Mouse (Mus musculus) midbrain, embryonic 16.5 days (tissue): ENCODE measurements around the gene Gm3880. TPM values are rescaled to one million over a fixed set of nuclear protein-coding genes. Genes with fewer than 3 reads are reported as not detected.

ENCODE experiments used
- ATAC-seq: fragments of 200-750 bp; cut with Nextera tagmentation; 2 replicates; pipeline ENCODE4 v1.8.0; 2017; ENCODE audit warnings: moderate TSS enrichment
- H3K27ac ChIP-seq: fragments of 300-500 bp; sonication (generic); 2 replicates; pipeline ENCODE4 v1.5.1; 2014; ENCODE audit warnings: mild to moderate bottlenecking, low read length, mixed read lengths
- H3K27me3 ChIP-seq: fragments of 300-500 bp; sonication (generic); 2 replicates; pipeline ENCODE4 v1.6.1; 2014; ENCODE audit warnings: low read depth, low read length, mixed read lengths; ENCODE audit not compliant: control insufficient read depth, insufficient read depth
- H3K36me3 ChIP-seq: fragments of 300-500 bp; sonication (generic); 2 replicates; pipeline ENCODE4 v1.6.1; 2014; ENCODE audit warnings: mild to moderate bottlenecking, low read length, moderate library complexity, mixed read lengths; ENCODE audit not compliant: control insufficient read depth, insufficient read depth
- H3K4me1 ChIP-seq: fragments of 300-500 bp; sonication (generic); 2 replicates; pipeline ENCODE4 v1.6.1; 2014; ENCODE audit warnings: mild to moderate bottlenecking, low read length, mixed read lengths; ENCODE audit not compliant: control insufficient read depth, insufficient read depth
- H3K4me2 ChIP-seq: fragments of 300-500 bp; sonication (generic); 2 replicates; pipeline ENCODE4 v1.6.1; 2014; ENCODE audit warnings: mild to moderate bottlenecking, low read length, mixed read lengths
- H3K4me3 ChIP-seq: fragments of 300-500 bp; sonication (generic); 2 replicates; pipeline ENCODE4 v1.5.1; 2014; ENCODE audit warnings: low read depth, mild to moderate bottlenecking, low read length, moderate library complexity, mixed read lengths
- H3K9ac ChIP-seq: fragments of 300-500 bp; sonication (generic); 2 replicates; pipeline ENCODE4 v1.6.1; 2014; ENCODE audit warnings: low read depth, low read length, mixed read lengths
- H3K9me3 ChIP-seq: fragments of 300-500 bp; sonication (generic); replicated peaks from 2 replicates; pipeline ENCODE4 v1.6.1; 2014; ENCODE audit warnings: mild to moderate bottlenecking, low read length, mixed read lengths; ENCODE audit not compliant: control insufficient read depth, poor library complexity, severe bottlenecking
- WGBS: fragments of 180-500 bp; shearing (Covaris S2); extraction: QIAGEN DNeasy Blood & Tissue Kit; methylation state at CpG from one replicate; pipeline ENCODE4 v1.1.7; 2014; 5-methylcytosine and 5-hydroxymethylcytosine counted together
- polyA plus RNA-seq: library from polyadenylated mRNA; unstranded; fragments of >200 nt; fragmentation: Nextera tagmentation; extraction: Ambion mirVana; gene quantifications from 2 replicates; pipeline ENCODE4 v1.2.1, GENCODE M21; 2015

Gene Gm3880
- polyA plus RNA-seq, 1 experiment from 2014 or later, result not detected

- Histone ChIP-seq H3K9ac (no peak overlapping the region), H3K27ac (no peak overlapping the region), H3K9me3 (no peaks in the 10 kb centered on the region), H3K4me3 (no peak overlapping the region; the same call in 1 of the 2 replicates), H3K27me3 (peaks cover 9% of the 10 kb centered on the region; the same call in 1 of the 2 replicates), H3K4me2 (peak overlapping the region; percentile 65), H3K4me1 (no peaks in the 10 kb centered on the region), H3K36me3 (no peaks in the 10 kb centered on the region)
- 44% methylated on average over 6 of the region's 6 CpGs for WGBS
- ATAC-seq, result no peak
Observed at GRCm38 (mm10) chrX:102645146-102645545, 41.6 kb downstream of the Gm3880 start.

GRCm38 (mm10) chrX:102644573-102644951 is 42.2 kb downstream of the Gm3880 start:
- H3K9me3 ChIP-seq, result no peaks in the 10 kb centered on the region

GRCm38 (mm10) chrX:102643823-102644572 is 42.8 kb downstream of the Gm3880 start, which contains the start of gene Phka1:
Gene Phka1 (minus strand): TSS chrX:102644246.
- Histone ChIP-seq H3K27me3 (peaks cover 11% of the 10 kb centered on the region), H3K9me3 (no peaks in the 10 kb centered on the region), H3K9ac (peak within 1 kb of the TSS; percentile 55; the same call in 1 of the 2 replicates), H3K4me3 (peak within 1 kb of the TSS; percentile 55), H3K27ac (no peak within 1 kb of the TSS), H3K4me1 (no peaks in the 10 kb centered on the region), H3K36me3 (no peaks in the 10 kb centered on the region), H3K4me2 (peak within 1 kb of the TSS; percentile 65)
- 24% methylated on average over 47 of the region's 60 CpGs for WGBS
- peak; percentile 94 for ATAC-seq

More at GRCm38 (mm10) chrX:102644573-102644951, 42.2 kb downstream of the Gm3880 start:
- no peak overlapping the region for H3K27ac ChIP-seq
- H3K4me1 ChIP-seq, result no peaks in the 10 kb centered on the region
- peak; percentile 76 for ATAC-seq
- H3K27me3 ChIP-seq, result peaks cover 11% of the 10 kb centered on the region
- peak overlapping the region; percentile 55 for H3K4me3 ChIP-seq
- WGBS, result 17% methylated on average over 8 of the region's 8 CpGs
- H3K4me2 ChIP-seq, result peak overlapping the region; percentile 65
- peak overlapping the region; percentile 46; the same call in 1 of the 2 replicates for H3K9ac ChIP-seq
- H3K36me3 ChIP-seq, result no peaks in the 10 kb centered on the region

Other genes starting within 250 kb of the Gm3880 start
- 8.3 and 8.5 TPM in 2 replicates for gene Hdac8, start 181.6 kb downstream of the Gm3880 start, polyA plus RNA-seq
- gene Phka1, start 42.7 kb downstream of the Gm3880 start, polyA plus RNA-seq, result 9.5 TPM in 2 replicates
- not detected in 2 replicates for gene Gm9112, start 20.7 kb upstream of the Gm3880 start, polyA plus RNA-seq
- not detected in 2 replicates for gene Dmrtc1b, start 20.9 kb upstream of the Gm3880 start, polyA plus RNA-seq
- gene Dmrtc1c1, start 116.0 kb upstream of the Gm3880 start, polyA plus RNA-seq, result not detected in 2 replicates
- gene Dmrtc1c2, start 167.6 kb upstream of the Gm3880 start, polyA plus RNA-seq, result not detected in 2 replicates
- not detected in 2 replicates for gene 1700031F05Rik, start 181.0 kb upstream of the Gm3880 start, polyA plus RNA-seq
- 2.2 and 2.3 TPM in 2 replicates for gene Dmrtc1a, start 221.7 kb upstream of the Gm3880 start, polyA plus RNA-seq
- not detected in 2 replicates for gene 1700011M02Rik, start 221.9 kb upstream of the Gm3880 start, polyA plus RNA-seq
- not detected in 2 replicates for gene 1700018G05Rik, start 241.4 kb upstream of the Gm3880 start, polyA plus RNA-seq